Mouse (Mus musculus) erythroblast, embryonic 14.5 days (primary cell): Measurements from ENCODE around the gene Nt5c3b.

Experiments
- GATA1 ChIP-seq: IDR thresholded peaks from 2 replicates; pipeline ENCODE4 v1.6.1; 2012; ENCODE audit warnings: low read length, inconsistent platforms, mixed read lengths
- TAL1 ChIP-seq: IDR thresholded peaks from 3 replicates; pipeline ENCODE4 v1.6.1; 2012; ENCODE audit warnings: low read length, inconsistent platforms, mixed read lengths

GRCm38 (mm10) chr11:100387589-100388375, 53.8 kb downstream of the Nt5c3b start:
- TF ChIP-seq TAL1 (no peak), GATA1 (no peak)
